Mouse (Mus musculus) heart, postnatal 0 days (tissue): ENCODE data around the gene C530008M17Rik. TPM values are rescaled to one million over a fixed set of nuclear protein-coding genes. Genes with fewer than 3 reads are reported as not detected.

Source experiments
- ATAC-seq: fragments of 200-750 bp; cut with Nextera tagmentation; 2 replicates; pipeline ENCODE4 v1.8.0; 2017; ENCODE audit warnings: low read depth, moderate number of reproducible peaks, moderate library complexity; ENCODE audit not compliant: insufficient read depth
- DNase-seq: peaks from one replicate; pipeline ENCODE4 v3.0.0-alpha.2; 2016; ENCODE audit warnings: low spot score
- H3K27ac ChIP-seq: fragments of 300-500 bp; sonication (generic); 2 replicates; pipeline ENCODE4 v1.5.1; 2014; ENCODE audit warnings: low read depth, mild to moderate bottlenecking
- H3K27me3 ChIP-seq: fragments of 300-500 bp; sonication (generic); 2 replicates; pipeline ENCODE4 v1.6.1; 2014; ENCODE audit warnings: low read length, mixed read lengths; ENCODE audit not compliant: control insufficient read depth, insufficient read depth
- H3K36me3 ChIP-seq: fragments of 300-500 bp; sonication (generic); replicated peaks from 2 replicates; pipeline ENCODE4 v1.6.1; 2014; ENCODE audit warnings: low read length, mixed read lengths; ENCODE audit not compliant: control insufficient read depth, insufficient read depth
- H3K4me1 ChIP-seq: fragments of 300-500 bp; sonication (generic); 2 replicates; pipeline ENCODE4 v1.6.1; 2014; ENCODE audit warnings: antibody characterized with exemption; ENCODE audit not compliant: control insufficient read depth, insufficient read depth
- H3K4me2 ChIP-seq: fragments of 300-500 bp; sonication (generic); 2 replicates; pipeline ENCODE4 v1.6.1; 2014; ENCODE audit warnings: low read depth, mild to moderate bottlenecking, low read length, moderate library complexity
- H3K4me3 ChIP-seq: fragments of 300-500 bp; sonication (generic); 2 replicates; pipeline ENCODE4 v1.5.1; 2014; ENCODE audit warnings: low read depth, low read length
- H3K9ac ChIP-seq: fragments of 300-500 bp; sonication (generic); replicated peaks from 2 replicates; pipeline ENCODE4 v1.6.1; 2014; ENCODE audit warnings: low read depth, low read length, mixed read lengths
- H3K9me3 ChIP-seq: fragments of 300-500 bp; sonication (generic); replicated peaks from 2 replicates; pipeline ENCODE4 v1.6.1; 2016; ENCODE audit warnings: low read length; ENCODE audit not compliant: control insufficient read depth
- CTCF ChIP-seq: IDR thresholded peaks from 2 replicates; pipeline ENCODE4 v1.5.1; 2016; ENCODE audit warnings: antibody characterized with exemption, control low read depth, low read depth
- EP300 ChIP-seq: IDR thresholded peaks from 2 replicates; pipeline ENCODE4 v1.6.1; 2016; ENCODE audit warnings: antibody characterized with exemption, low read depth
- WGBS: fragments of 180-500 bp; shearing (Covaris S2); extraction: QIAGEN DNeasy Blood & Tissue Kit; methylation state at CpG from one replicate; pipeline ENCODE4 v1.1.7; 2014; 5-methylcytosine and 5-hydroxymethylcytosine counted together
- polyA plus RNA-seq: library from polyadenylated mRNA; unstranded; fragments of >200 nt; fragmentation: Nextera tagmentation; extraction: Ambion mirVana; gene quantifications from 2 replicates; pipeline ENCODE4 v1.2.1, GENCODE M21; 2015
- total RNA-seq: library from RNA; depleted of rRNA; stranded (reverse); fragments of >200 nt; gene quantifications from 2 replicates; pipeline ENCODE4 v1.2.3, GENCODE M21; 2014; ENCODE audit warnings: low replicate concordance

Gene C530008M17Rik
- total and polyA plus RNA-seq, 2 experiments from 2014 or later: 7.3 to 18.8 TPM

- no peaks in the 10 kb centered on the region for H3K27me3 ChIP-seq
- 88% methylated on average over 15 of the region's 15 CpGs for WGBS
- H3K4me2 ChIP-seq: no peak overlapping the region
- ATAC-seq: no peak
- TF ChIP-seq EP300: no peak
- no peak for TF ChIP-seq CTCF
- no peaks in the 10 kb centered on the region for H3K36me3 ChIP-seq
- no peak for DNase-seq
- no peak overlapping the region for H3K27ac ChIP-seq
- no peaks in the 10 kb centered on the region for H3K4me1 ChIP-seq
- H3K9me3 ChIP-seq: no peaks in the 10 kb centered on the region
- no peak overlapping the region for H3K9ac ChIP-seq
- no peak overlapping the region for H3K4me3 ChIP-seq
Measured at GRCm38 (mm10) chr5:76769572-76769971, 113.3 kb downstream of the C530008M17Rik start.

- Histone ChIP-seq H3K4me2 (no peak overlapping the region), H3K4me3 (no peak overlapping the region), H3K36me3 (no peaks in the 10 kb centered on the region), H3K9me3 (no peaks in the 10 kb centered on the region), H3K4me1 (no peaks in the 10 kb centered on the region), H3K27ac (no peak overlapping the region), H3K27me3 (no peaks in the 10 kb centered on the region), H3K9ac (no peak overlapping the region)
- DNase-seq (no peak), ATAC-seq (no peak)
- WGBS: 76% methylated on average over 5 of the region's 5 CpGs
- no peak for TF ChIP-seq CTCF
- TF ChIP-seq EP300: no peak
Measured at GRCm38 (mm10) chr5:76771371-76771770, 115.1 kb downstream of the C530008M17Rik start.

GRCm38 (mm10) chr5:76772831-76773230 lies 116.5 kb downstream of the C530008M17Rik start:
- Histone ChIP-seq H3K4me3 (no peak overlapping the region), H3K27me3 (no peaks in the 10 kb centered on the region), H3K4me1 (no peaks in the 10 kb centered on the region), H3K9me3 (no peaks in the 10 kb centered on the region), H3K4me2 (no peak overlapping the region), H3K9ac (no peak overlapping the region), H3K36me3 (no peaks in the 10 kb centered on the region), H3K27ac (no peak overlapping the region)
- no peak for ATAC-seq
- no peak for TF ChIP-seq CTCF
- TF ChIP-seq EP300: no peak
- no peak for DNase-seq
- 72% methylated on average over 4 of the region's 4 CpGs for WGBS

DNA sequence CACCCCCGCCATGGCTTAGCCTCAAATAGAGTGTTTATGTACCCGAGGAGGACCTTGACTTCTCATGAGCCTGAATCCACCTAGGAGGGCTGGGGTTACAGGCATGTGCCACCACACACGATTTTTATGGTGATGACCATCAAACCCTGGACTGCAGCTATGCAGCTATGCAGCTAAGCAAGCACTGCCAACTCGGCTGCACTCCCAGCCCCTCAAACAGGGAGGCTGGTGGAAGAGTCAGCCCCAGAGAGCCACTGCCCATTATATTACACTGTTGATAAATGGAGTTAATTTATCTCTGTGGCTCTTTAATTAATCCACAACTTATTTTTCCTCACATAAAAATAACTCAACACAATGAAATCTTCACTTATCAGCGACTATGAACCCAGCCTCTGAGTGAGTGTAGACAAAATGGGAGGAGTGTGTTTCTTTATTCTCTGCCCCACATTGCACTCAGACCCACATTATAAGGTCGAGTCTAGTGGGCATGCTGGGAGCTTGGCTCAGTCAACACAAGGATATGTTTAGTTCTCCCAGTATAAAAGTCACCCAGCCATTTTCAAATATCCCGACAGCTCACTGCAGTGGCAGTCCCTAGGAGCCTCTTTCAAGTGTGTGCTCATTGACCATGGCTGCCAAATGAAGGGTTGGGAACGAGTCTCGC lies 117.3 kb downstream of the C530008M17Rik start:
- Histone ChIP-seq H3K36me3 (no peaks in the 10 kb centered on the region), H3K4me2 (no peak overlapping the region), H3K4me1 (no peaks in the 10 kb centered on the region), H3K27me3 (no peaks in the 10 kb centered on the region), H3K9ac (no peak overlapping the region), H3K4me3 (no peak overlapping the region), H3K27ac (no peak overlapping the region), H3K9me3 (no peaks in the 10 kb centered on the region)
- ATAC-seq (no peak), DNase-seq (no peak)
- TF ChIP-seq EP300: no peak
- no peak for TF ChIP-seq CTCF
- WGBS: 56% methylated on average over 9 of the region's 9 CpGs

DNA sequence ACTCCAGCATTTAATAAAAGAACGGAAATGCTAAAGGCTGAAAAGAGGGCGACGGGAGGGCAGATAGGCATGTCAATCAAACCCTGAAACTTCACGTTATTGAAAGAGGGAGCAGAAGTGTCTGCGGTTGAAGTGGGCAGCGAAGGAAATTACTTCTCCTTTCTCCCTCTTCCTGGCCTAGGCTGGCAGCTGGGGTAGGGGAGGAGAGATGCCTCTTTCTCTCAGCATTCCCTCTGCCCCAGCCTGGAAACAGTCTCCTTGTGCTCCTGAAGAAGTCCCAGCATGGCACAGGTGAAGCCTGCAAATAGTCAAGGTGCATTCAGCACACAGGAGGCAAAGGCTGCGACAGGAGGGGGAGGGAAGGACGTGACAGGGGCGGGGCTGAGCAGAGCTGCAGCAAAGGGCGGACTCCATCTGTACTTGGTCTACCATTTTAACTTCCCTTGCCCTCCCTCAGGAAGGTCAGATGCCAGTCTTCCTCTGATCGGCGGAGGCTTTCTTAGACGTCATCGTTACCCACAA lies 122.8 kb downstream of the C530008M17Rik start:
- 0 out of 2 replicates have a peak, but pooled peaks cover 3% of the 10 kb centered on the region for H3K27me3 ChIP-seq
- no peaks in the 10 kb centered on the region for H3K4me1 ChIP-seq
- no peaks in the 10 kb centered on the region for H3K9me3 ChIP-seq
- no peak for DNase-seq
- H3K4me3 ChIP-seq: no peak overlapping the region
- no peak for ATAC-seq
- H3K4me2 ChIP-seq: peak overlapping the region; percentile 19; the same call in 1 of the 2 replicates
- TF ChIP-seq CTCF (no peak), EP300 (no peak)
- 48% methylated on average over 14 of the region's 14 CpGs for WGBS
- H3K27ac ChIP-seq: no peak overlapping the region
- H3K9ac ChIP-seq: no peak overlapping the region
- no peaks in the 10 kb centered on the region for H3K36me3 ChIP-seq
